Mouse (Mus musculus) embryonic facial prominence, embryonic 13.5 days (tissue): ENCODE measurements around the gene Igsf3. TPM values are rescaled to one million over a fixed set of nuclear protein-coding genes. Genes with fewer than 3 reads are reported as not detected.
A peak's percentile ranks its signal among the peaks of the same experiment; 100 is the strongest.

ENCODE experiments used
- ATAC-seq: fragments of 200-750 bp; cut with Nextera tagmentation; 2 replicates; pipeline ENCODE4 v1.8.0; 2017; ENCODE audit warnings: low read depth; ENCODE audit not compliant: insufficient number of reproducible peaks, insufficient read depth, low FRiP score, low TSS enrichment
- H3K27ac ChIP-seq: fragments of 300-500 bp; sonication (generic); 2 replicates; pipeline ENCODE4 v1.5.1; 2015; ENCODE audit warnings: moderate library complexity, mild to moderate bottlenecking, inconsistent platforms
- H3K27me3 ChIP-seq: fragments of 300-500 bp; sonication (generic); 2 replicates; pipeline ENCODE4 v1.6.1; 2015; ENCODE audit warnings: mild to moderate bottlenecking, inconsistent platforms
- H3K36me3 ChIP-seq: fragments of 300-500 bp; sonication (generic); 2 replicates; pipeline ENCODE4 v1.6.1; 2015; ENCODE audit warnings: mild to moderate bottlenecking, inconsistent platforms
- H3K4me1 ChIP-seq: fragments of 300-500 bp; sonication (generic); 2 replicates; pipeline ENCODE4 v1.6.1; 2015; ENCODE audit warnings: inconsistent platforms
- H3K4me2 ChIP-seq: fragments of 300-500 bp; sonication (generic); 2 replicates; pipeline ENCODE4 v1.6.1; 2015; ENCODE audit warnings: moderate library complexity, mild to moderate bottlenecking, inconsistent platforms
- H3K4me3 ChIP-seq: fragments of 300-500 bp; sonication (generic); 2 replicates; pipeline ENCODE4 v1.5.1; 2015; ENCODE audit warnings: mild to moderate bottlenecking, inconsistent platforms
- H3K9ac ChIP-seq: fragments of 300-500 bp; sonication (generic); 2 replicates; pipeline ENCODE4 v1.6.1; 2015; ENCODE audit warnings: mild to moderate bottlenecking, inconsistent platforms
- H3K9me3 ChIP-seq: fragments of 300-500 bp; sonication (generic); 2 replicates; pipeline ENCODE4 v1.6.1; 2016; ENCODE audit warnings: inconsistent platforms
- WGBS: fragments of 180-500 bp; shearing (Covaris S2); methylation state at CpG from one replicate; pipeline ENCODE4 v1.1.7; 2015; ENCODE audit warnings: mixed read lengths; 5-methylcytosine and 5-hydroxymethylcytosine counted together
- polyA plus RNA-seq: library from polyadenylated mRNA; unstranded; fragments of >200 nt; fragmentation: Nextera tagmentation; extraction: Ambion mirVana; gene quantifications from 2 replicates; pipeline ENCODE4 v1.2.1, GENCODE M21; 2015

The Igsf3 gene
- polyA plus RNA-seq, 1 experiment from 2014 or later, result 104 TPM

DNA sequence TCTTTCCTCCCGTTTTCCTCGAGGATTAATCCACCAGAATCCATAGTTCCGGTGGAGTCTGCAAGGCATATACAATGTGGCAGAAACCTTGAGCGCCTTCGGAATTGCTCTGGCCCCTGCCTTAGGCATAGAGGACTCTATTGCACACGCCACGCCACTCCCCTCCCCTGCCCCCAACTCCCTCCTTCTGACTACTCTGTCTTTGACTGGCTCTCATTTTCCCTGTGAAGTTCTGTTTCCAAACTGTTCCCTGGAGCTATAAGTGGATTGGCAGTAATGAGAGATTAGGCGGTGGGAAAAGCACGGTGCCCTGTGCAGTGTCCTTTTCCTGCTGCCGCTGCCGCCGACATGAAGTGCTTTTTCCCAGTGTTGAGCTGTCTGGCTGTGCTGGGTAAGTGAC is 1.2 kb downstream of the Igsf3 start:
- Histone ChIP-seq H3K4me1 (peaks cover 54% of the 10 kb centered on the region), H3K4me3 (peak overlapping the region; percentile 86), H3K36me3 (no peaks in the 10 kb centered on the region), H3K4me2 (peak overlapping the region; percentile 81), H3K9ac (peak overlapping the region; percentile 94), H3K27me3 (no peaks in the 10 kb centered on the region), H3K27ac (peak overlapping the region; percentile 85), H3K9me3 (no peaks in the 10 kb centered on the region)
- WGBS, result under 1% methylated on average over 12 of the region's 12 CpGs
- ATAC-seq, result no peak

DNA sequence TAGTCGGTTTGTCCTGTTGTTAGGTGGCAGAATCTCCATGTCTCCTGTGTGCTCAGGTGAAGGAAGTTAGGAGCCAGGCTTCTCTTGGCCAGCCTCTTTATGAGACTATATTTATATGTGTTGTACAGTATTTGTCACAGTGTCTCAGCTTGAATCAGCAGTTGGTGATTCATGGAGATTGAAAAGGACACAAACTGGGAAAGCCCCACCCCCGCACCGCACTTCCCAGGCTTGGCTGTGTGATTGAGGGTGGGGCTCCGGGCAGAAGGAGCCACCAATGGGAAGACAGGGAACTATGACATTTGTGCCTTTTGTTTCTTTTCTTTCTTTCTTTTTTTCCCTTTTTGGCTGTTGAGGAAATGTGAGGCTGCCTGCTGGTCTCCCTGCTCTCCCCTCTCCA is 2.9 kb downstream of the Igsf3 start:
- 9% methylated on average over 4 of the region's 4 CpGs for WGBS
- Histone ChIP-seq H3K9ac (peak overlapping the region; percentile 63), H3K9me3 (no peaks in the 10 kb centered on the region), H3K4me2 (peak overlapping the region; percentile 81), H3K4me3 (peak overlapping the region; percentile 86), H3K27me3 (no peaks in the 10 kb centered on the region), H3K27ac (peak overlapping the region; percentile 8; the same call in 1 of the 2 replicates), H3K36me3 (no peaks in the 10 kb centered on the region), H3K4me1 (peaks cover 70% of the 10 kb centered on the region)
- ATAC-seq, result no peak

GRCm38 (mm10) chr3:101381691-101382090 is 4.8 kb downstream of the Igsf3 start:
- peak overlapping the region; percentile 63; the same call in 1 of the 2 replicates for H3K9ac ChIP-seq
- ATAC-seq, result no peak
- H3K36me3 ChIP-seq, result no peaks in the 10 kb centered on the region
- H3K4me2 ChIP-seq, result peak overlapping the region; percentile 81
- peak overlapping the region; percentile 86 for H3K4me3 ChIP-seq
- H3K4me1 ChIP-seq, result peaks cover 85% of the 10 kb centered on the region
- peak overlapping the region; percentile 66; the same call in 1 of the 2 replicates for H3K27ac ChIP-seq
- H3K27me3 ChIP-seq, result no peaks in the 10 kb centered on the region
- H3K9me3 ChIP-seq, result no peaks in the 10 kb centered on the region
- WGBS, result 20% methylated on average over 5 of the region's 5 CpGs

DNA sequence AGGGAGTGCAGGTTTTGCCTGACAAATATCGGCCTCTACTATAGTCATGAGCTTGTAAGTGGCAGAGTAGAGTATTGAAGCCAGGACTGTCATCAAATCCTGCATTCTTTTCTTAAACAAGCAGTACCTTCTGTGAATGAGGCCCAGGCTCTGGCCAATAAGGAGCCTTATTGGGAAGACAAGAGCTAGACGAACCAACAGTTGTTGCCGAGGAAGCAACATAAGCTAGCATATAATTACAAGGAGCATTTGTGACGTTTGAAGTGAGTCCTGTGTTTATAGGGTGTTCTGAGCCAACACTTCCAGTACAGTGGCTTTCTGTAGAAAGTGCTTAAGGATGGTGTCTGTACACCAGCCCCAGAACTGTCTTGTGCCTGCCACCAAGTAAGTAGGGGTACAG is 5.9 kb downstream of the Igsf3 start:
- peak overlapping the region; percentile 81 for H3K4me2 ChIP-seq
- H3K27ac ChIP-seq, result 0 out of 2 replicates have a peak overlapping the region, but pooled peaks have one; percentile 14
- no peaks in the 10 kb centered on the region for H3K27me3 ChIP-seq
- H3K4me3 ChIP-seq, result no peak overlapping the region
- H3K4me1 ChIP-seq, result peaks cover 88% of the 10 kb centered on the region
- H3K9me3 ChIP-seq, result no peaks in the 10 kb centered on the region
- no peaks in the 10 kb centered on the region for H3K36me3 ChIP-seq
- WGBS, result 32% methylated on average over 4 of the region's 4 CpGs
- ATAC-seq, result no peak
- H3K9ac ChIP-seq, result no peak overlapping the region

DNA sequence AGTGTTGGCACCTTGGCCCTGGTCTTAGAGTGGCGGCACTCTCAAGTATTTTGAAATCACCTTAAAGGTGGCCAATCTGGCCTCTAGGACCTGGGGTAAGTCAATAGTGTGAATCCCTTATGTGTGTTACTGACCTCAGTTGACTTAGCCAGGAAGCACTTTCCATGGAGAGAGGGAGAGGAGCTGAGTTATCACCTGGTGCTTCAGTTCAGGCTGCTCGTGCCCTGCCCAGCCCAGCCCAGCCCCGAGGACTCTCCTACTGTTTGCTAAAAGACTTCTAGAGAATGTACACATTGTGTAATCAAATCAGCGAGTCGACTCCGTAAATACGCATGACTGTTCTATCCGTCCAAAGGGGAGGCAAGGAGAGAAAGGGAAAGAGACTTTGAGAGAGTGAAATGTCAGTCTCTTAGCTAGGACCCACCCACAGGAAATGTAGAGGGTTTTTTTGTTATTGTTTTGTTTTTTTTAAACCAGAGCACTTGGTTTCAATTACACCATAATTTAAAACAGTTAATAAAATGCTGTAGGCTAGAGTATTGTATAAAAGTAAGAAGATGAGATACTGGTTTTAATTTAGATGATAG is 9.6 kb downstream of the Igsf3 start:
- H3K27ac ChIP-seq, result peak overlapping the region; percentile 55; the same call in 1 of the 2 replicates
- peaks cover 91% of the 10 kb centered on the region for H3K4me1 ChIP-seq
- no peaks in the 10 kb centered on the region for H3K9me3 ChIP-seq
- H3K4me2 ChIP-seq, result peak overlapping the region; percentile 46
- no peak for ATAC-seq
- 0 out of 2 replicates have a peak overlapping the region, but pooled peaks have one; percentile 1 for H3K4me3 ChIP-seq
- no peak overlapping the region for H3K9ac ChIP-seq
- 23% methylated on average over 8 of the region's 8 CpGs for WGBS
- no peaks in the 10 kb centered on the region for H3K36me3 ChIP-seq
- no peaks in the 10 kb centered on the region for H3K27me3 ChIP-seq

DNA sequence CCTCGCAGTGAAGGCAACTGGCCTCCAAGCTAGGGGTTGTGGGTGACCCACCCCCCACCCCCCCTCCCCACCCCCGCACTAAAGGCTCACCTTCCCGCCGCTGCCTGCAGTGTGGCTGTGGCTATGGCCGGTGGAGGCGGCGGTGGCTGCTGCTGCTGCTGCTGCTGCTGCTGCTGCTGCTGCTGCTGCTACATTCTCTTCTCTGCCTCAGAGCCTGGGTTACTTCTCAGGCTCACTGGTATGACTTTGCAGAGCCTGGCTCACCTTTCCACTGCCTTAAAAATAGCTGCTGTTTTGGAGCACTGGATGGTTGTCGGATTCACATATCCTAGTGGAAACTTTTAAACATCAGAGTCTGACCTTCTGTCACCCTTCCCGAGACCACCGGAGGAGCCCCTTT is 11.0 kb downstream of the Igsf3 start:
- Histone ChIP-seq H3K4me2 (peak overlapping the region; percentile 39), H3K27ac (peak overlapping the region; percentile 60)
- no peak for ATAC-seq

GRCm38 (mm10) chr3:101389566-101389965 is 12.7 kb downstream of the Igsf3 start:
- Histone ChIP-seq H3K4me3 (no peak overlapping the region), H3K36me3 (no peaks in the 10 kb centered on the region), H3K9ac (0 out of 2 replicates have a peak overlapping the region, but pooled peaks have one; percentile 61), H3K9me3 (no peaks in the 10 kb centered on the region), H3K27ac (peak overlapping the region; percentile 81), H3K27me3 (no peaks in the 10 kb centered on the region), H3K4me1 (peaks cover 92% of the 10 kb centered on the region), H3K4me2 (peak overlapping the region; percentile 29; the same call in 1 of the 2 replicates)
- 84% methylated on average over 3 of the region's 3 CpGs for whole genome bisulfite sequencing
- no peak for ATAC-seq

More for the DNA sequence above, 11.0 kb downstream of the Igsf3 start:
- H3K4me1 ChIP-seq, result peaks cover 91% of the 10 kb centered on the region
- 11% methylated on average over 10 of the region's 10 CpGs for WGBS
- no peaks in the 10 kb centered on the region for H3K36me3 ChIP-seq
- H3K9ac ChIP-seq, result peak overlapping the region; percentile 49; the same call in 1 of the 2 replicates
- no peaks in the 10 kb centered on the region for H3K27me3 ChIP-seq
- H3K4me3 ChIP-seq, result no peak overlapping the region
- H3K9me3 ChIP-seq, result no peaks in the 10 kb centered on the region

DNA sequence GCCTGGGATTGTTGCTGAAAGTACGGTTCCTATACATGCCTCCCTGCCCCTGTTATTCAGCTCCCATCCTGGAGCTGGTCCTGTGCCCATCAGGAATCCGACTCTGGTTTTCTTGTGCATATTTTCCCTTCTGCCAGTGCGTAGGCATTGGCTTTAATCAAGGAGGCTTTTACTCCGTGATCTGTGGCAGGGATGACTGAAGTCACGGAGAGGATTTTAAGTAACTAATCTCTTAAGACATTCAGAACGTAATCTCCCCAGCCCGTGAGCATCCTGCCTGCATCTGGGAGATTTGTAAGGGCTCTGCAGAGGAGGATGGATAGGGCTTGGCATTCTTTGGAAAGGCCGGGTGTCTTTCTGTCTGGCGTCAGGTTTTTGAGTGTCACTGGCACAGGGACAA is 13.6 kb downstream of the Igsf3 start:
- Histone ChIP-seq H3K4me1 (peaks cover 92% of the 10 kb centered on the region), H3K27ac (peak overlapping the region; percentile 81), H3K4me3 (no peak overlapping the region), H3K36me3 (no peaks in the 10 kb centered on the region), H3K27me3 (no peaks in the 10 kb centered on the region), H3K9me3 (no peaks in the 10 kb centered on the region), H3K4me2 (peak overlapping the region; percentile 29), H3K9ac (peak overlapping the region; percentile 61)
- ATAC-seq, result no peak
- 17% methylated on average over 9 of the region's 9 CpGs for WGBS

DNA sequence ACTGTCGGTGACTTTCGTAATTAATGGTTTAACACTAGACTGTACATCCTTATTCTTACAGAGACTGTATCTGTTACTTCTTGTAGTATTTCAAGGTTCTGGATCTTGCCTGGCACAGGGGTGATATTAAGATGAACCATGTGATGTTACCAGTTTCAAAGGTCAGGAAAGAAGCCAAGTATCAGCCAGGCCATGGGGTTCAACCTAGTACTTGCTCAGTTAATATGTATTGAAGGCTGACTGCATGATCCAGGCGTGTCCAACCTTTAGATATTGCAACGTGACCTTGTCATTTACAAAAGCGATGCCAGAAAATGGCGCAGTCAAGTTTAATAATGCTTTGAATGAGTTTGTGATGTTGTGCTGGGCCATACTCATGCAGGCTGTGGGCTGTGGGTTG is 15.1 kb downstream of the Igsf3 start:
- Histone ChIP-seq H3K27ac (peak overlapping the region; percentile 95; the same call in 1 of the 2 replicates), H3K9me3 (no peaks in the 10 kb centered on the region), H3K36me3 (no peaks in the 10 kb centered on the region; the same call in 1 of the 2 replicates), H3K27me3 (no peaks in the 10 kb centered on the region), H3K9ac (no peak overlapping the region), H3K4me2 (no peak overlapping the region), H3K4me1 (peaks cover 95% of the 10 kb centered on the region), H3K4me3 (no peak overlapping the region)
- no peak for ATAC-seq
- 90% methylated on average over 6 of the region's 6 CpGs for WGBS

GRCm38 (mm10) chr3:101393103-101393644 is 16.3 kb downstream of the Igsf3 start:
- H3K27ac ChIP-seq, result peak overlapping the region; percentile 95
- WGBS, result 60% methylated on average over 6 of the region's 6 CpGs
- peak overlapping the region; percentile 40; the same call in 1 of the 2 replicates for H3K4me2 ChIP-seq
- no peaks in the 10 kb centered on the region for H3K27me3 ChIP-seq
- no peak for ATAC-seq
- H3K9me3 ChIP-seq, result no peaks in the 10 kb centered on the region
- peaks cover 100% of the 10 kb centered on the region for H3K4me1 ChIP-seq
- H3K4me3 ChIP-seq, result no peak overlapping the region
- no peaks in the 10 kb centered on the region; the same call in 1 of the 2 replicates for H3K36me3 ChIP-seq
- no peak overlapping the region for H3K9ac ChIP-seq

DNA sequence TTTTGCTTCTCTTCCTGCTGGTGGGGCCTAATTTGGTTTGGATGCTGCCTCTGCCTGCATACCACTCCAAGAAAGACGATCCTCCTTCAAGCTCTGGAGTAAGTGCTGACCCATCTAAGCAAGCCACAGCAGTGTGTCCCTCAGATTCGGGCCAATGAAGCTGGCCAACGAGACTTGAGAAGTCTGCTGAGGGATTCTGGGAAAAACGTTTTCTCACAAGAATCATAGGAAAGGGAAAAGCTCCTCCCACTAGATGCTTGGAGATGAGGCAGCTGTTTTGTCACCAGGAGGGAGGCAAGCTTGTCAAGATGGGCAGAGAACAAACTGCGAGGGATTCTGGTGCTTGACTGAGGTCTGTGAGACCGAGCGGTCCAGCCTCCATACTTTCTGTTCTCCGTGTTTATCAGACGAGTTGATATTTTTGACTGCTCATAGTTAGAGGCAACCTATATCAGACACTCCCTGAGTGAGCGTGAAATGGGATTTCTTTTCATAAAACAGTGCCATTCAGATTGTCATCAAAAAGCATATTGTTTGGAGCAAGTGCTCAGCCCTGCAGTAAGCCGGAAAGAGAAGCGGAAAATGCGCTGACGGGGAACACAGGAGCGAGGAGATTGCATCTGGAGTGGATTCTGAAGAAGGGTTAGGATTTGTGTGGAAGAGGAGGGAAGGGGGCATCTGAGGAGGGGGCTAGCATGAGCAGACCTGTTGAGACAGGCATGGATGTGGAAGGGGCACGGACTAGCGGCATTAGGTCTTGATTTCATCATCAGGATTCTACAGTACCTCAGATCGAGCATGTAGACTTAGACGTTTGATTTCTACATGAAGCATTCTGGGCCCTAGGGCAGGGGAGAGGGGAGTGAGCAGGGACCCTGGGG is 17.0 kb downstream of the Igsf3 start:
- H3K27ac ChIP-seq, result peak overlapping the region; percentile 95
- 24% methylated on average over 19 of the region's 19 CpGs for WGBS
- H3K27me3 ChIP-seq, result no peaks in the 10 kb centered on the region
- H3K4me3 ChIP-seq, result no peak overlapping the region
- H3K9me3 ChIP-seq, result no peaks in the 10 kb centered on the region
- peaks cover 100% of the 10 kb centered on the region for H3K4me1 ChIP-seq
- peak overlapping the region; percentile 40 for H3K4me2 ChIP-seq
- no peak for ATAC-seq
- no peaks in the 10 kb centered on the region; the same call in 1 of the 2 replicates for H3K36me3 ChIP-seq
- peak overlapping the region; percentile 44; the same call in 1 of the 2 replicates for H3K9ac ChIP-seq
